Mouse (Mus musculus) gastrocnemius, adult 2 months (tissue): ENCODE results near the gene Mgll. TPM values are rescaled to one million over a fixed set of nuclear protein-coding genes. Genes with fewer than 3 reads are reported as not detected.

Experiments used
- DNase-seq: peaks from one replicate; pipeline ENCODE4 v3.0.0; 2022
- H3K27ac ChIP-seq: fragments of 200-600 bp; 2 replicates; pipeline ENCODE4 v1.8.1; 2022; ENCODE audit warnings: mild to moderate bottlenecking
- H3K4me3 ChIP-seq: fragments of 200-600 bp; 2 replicates; pipeline ENCODE4 v1.8.1; 2022; ENCODE audit warnings: mild to moderate bottlenecking, moderate library complexity
- CTCF ChIP-seq: fragments of 200-600 bp; IDR thresholded peaks from 2 replicates; pipeline ENCODE4 v1.8.1; 2022; ENCODE audit warnings: antibody characterized with exemption, mild to moderate bottlenecking, moderate library complexity
- intact Hi-C: fragments of 180-260 bp; cut with DNase I; formaldehyde crosslinking; loops from one replicate; pipeline ENCODE4 v1.15.1; 2025
- total RNA-seq, 2 experiments: library from RNA; stranded (reverse); gene quantifications; 2 replicates each; pipeline ENCODE4 v1.2.3; 2021

The Mgll gene
- total RNA-seq, 2 experiments from 2014 or later = 22.5 to 46.8 TPM

- no peak for DNase-seq
- intact Hi-C loops = no loop called here
- H3K4me3 ChIP-seq = no peak overlapping the region
- H3K27ac ChIP-seq = no peak overlapping the region
- TF ChIP-seq CTCF = no peak
These were observed 112.1 kb downstream of the Mgll start for GRCm38 (mm10) chr6:88836178-88836819.

GRCm38 (mm10) chr6:88837999-88838398 lies 113.8 kb downstream of the Mgll start:
- H3K27ac ChIP-seq = no peak overlapping the region
- peak; percentile 18 for DNase-seq
- TF ChIP-seq CTCF = no peak
- intact Hi-C loops = no loop called here
- H3K4me3 ChIP-seq = no peak overlapping the region

- Histone ChIP-seq H3K27ac (no peak overlapping the region), H3K4me3 (no peak overlapping the region)
- intact Hi-C loops = no loop called here
- DNase-seq = peak; percentile 17
- no peak for TF ChIP-seq CTCF
These were observed 114.4 kb downstream of the Mgll start for GRCm38 (mm10) chr6:88838613-88839012.

GRCm38 (mm10) chr6:88839135-88839970 lies 115.1 kb downstream of the Mgll start:
- no peak for TF ChIP-seq CTCF
- peak; percentile 23 for DNase-seq
- intact Hi-C loops = no loop called here
- Histone ChIP-seq H3K4me3 (no peak overlapping the region), H3K27ac (no peak overlapping the region)

GRCm38 (mm10) chr6:88840211-88840610 lies 116.0 kb downstream of the Mgll start:
- Histone ChIP-seq H3K4me3 (peak overlapping the region; percentile 93), H3K27ac (peak overlapping the region; percentile 97)
- no peak for TF ChIP-seq CTCF
- intact Hi-C loops = no loop called here
- DNase-seq = no peak

- intact Hi-C loops = no loop called here
- peak; percentile 17 for DNase-seq
- Histone ChIP-seq H3K27ac (peak overlapping the region; percentile 97), H3K4me3 (peak overlapping the region; percentile 93)
- TF ChIP-seq CTCF = no peak
These were observed 116.7 kb downstream of the Mgll start for GRCm38 (mm10) chr6:88840791-88841513.

GRCm38 (mm10) chr6:88841514-88841780 lies 117.2 kb downstream of the Mgll start:
- TF ChIP-seq CTCF = no peak
- Histone ChIP-seq H3K4me3 (peak overlapping the region; percentile 93), H3K27ac (peak overlapping the region; percentile 97)
- DNase-seq = no peak
- intact Hi-C loops = no loop called here

GRCm38 (mm10) chr6:88841781-88842689 lies 117.8 kb downstream of the Mgll start, which contains the start of gene Abtb1:
TSS of gene Abtb1 (minus strand) at chr6:88841984.
- DNase-seq = peak; percentile 99

GRCm38 (mm10) chr6:88842731-88843151 lies 118.5 kb downstream of the Mgll start:
- TF ChIP-seq CTCF = no peak
- intact Hi-C loops = no loop called here
- Histone ChIP-seq H3K4me3 (peak overlapping the region; percentile 93), H3K27ac (peak overlapping the region; percentile 97)
- no peak for DNase-seq

More at GRCm38 (mm10) chr6:88841781-88842689, 117.8 kb downstream of the Mgll start, which contains the start of gene Abtb1:
- peak within 1 kb of the TSS; percentile 93 for H3K4me3 ChIP-seq
- intact Hi-C loops = no loop called here
- H3K27ac ChIP-seq = peak within 1 kb of the TSS; percentile 97
- peak; percentile 76 for TF ChIP-seq CTCF

GRCm38 (mm10) chr6:88843241-88843640 lies 119.0 kb downstream of the Mgll start:
- TF ChIP-seq CTCF = no peak
- H3K27ac ChIP-seq = peak overlapping the region; percentile 97
- peak; percentile 24 for DNase-seq

GRCm38 (mm10) chr6:88843781-88844725 lies 119.8 kb downstream of the Mgll start:
- no peak for TF ChIP-seq CTCF
- Histone ChIP-seq H3K4me3 (no peak overlapping the region), H3K27ac (no peak overlapping the region)
- intact Hi-C loops = no loop called here
- peak; percentile 16 for DNase-seq

More at GRCm38 (mm10) chr6:88843241-88843640, 119.0 kb downstream of the Mgll start:
- intact Hi-C loops = no loop called here
- H3K4me3 ChIP-seq = peak overlapping the region; percentile 93
